12 mouse cellular contexts compared by ENCODE assay signal in the genomic region with DNA sequence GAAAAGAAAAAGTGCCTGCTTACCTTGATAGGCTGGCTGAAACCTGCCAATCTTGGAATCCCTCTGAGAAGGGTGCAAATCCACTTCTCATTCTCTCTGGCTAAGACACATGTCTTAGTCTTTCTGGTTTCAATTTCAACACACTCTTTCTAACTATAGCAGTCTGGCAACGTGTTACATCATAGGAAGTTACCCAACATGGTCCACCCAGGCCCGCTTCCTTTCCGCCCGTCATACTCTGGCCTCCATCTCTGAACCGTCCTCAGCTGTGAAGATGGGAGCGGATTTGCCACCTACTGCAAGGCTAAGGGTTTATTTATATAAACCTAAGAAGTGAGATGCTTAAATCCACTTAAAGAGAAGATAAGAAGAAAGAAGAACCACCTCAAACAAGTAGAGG. TPM values are rescaled to one million over a fixed set of nuclear protein-coding genes. Genes with fewer than 3 reads are reported as not detected.
DNase-seq lines count a peak whose midpoint lies in the region; ATAC-seq lines count a peak whose summit lies in the region.
"Had no signal": no experiment of that assay in that cellular context is flagged by ENCODE, and none has a peak within 500 bp of the region (broad histone marks: within the 10 kb centered on the region; RNA-seq: fewer than 3 reads in every experiment).

No protein-coding gene starts in this region.

- no peak for DNase-seq in liver, embryonic 11.5 days (ENCODE audit: low spot score)
- no peak for DNase-seq in cerebellum, adult 11-12 months
- DNase-seq: cerebellum, postnatal 36 days had no signal

- H3K27me3 ChIP-seq in liver, embryonic 15.5 days: peaks cover 28% of the 10 kb centered on the region
- H3K27me3 ChIP-seq in liver, embryonic 11.5 days (replicated peaks; ENCODE audit: control insufficient read depth, insufficient read depth, low read length): no peaks in the 10 kb centered on the region
- no peaks in the 10 kb centered on the region for H3K27me3 ChIP-seq in hindbrain, embryonic 16.5 days (replicated peaks; ENCODE audit: control insufficient read depth, insufficient read depth, low read length)
- peaks cover 4% of the 10 kb centered on the region; the same call in 1 of the 2 replicates for H3K27me3 ChIP-seq in midbrain, embryonic 13.5 days
- H3K27me3 ChIP-seq: neural tube, embryonic 12.5 days had no signal

- H3K4me3 ChIP-seq in liver, embryonic 15.5 days (replicated peaks): no peak overlapping the region
- no peak overlapping the region for H3K4me3 ChIP-seq in liver, embryonic 11.5 days (ENCODE audit: low read depth, low read length)
- H3K4me3 ChIP-seq in hindbrain, embryonic 16.5 days (ENCODE audit: low read length): no peak overlapping the region
- no peak overlapping the region for H3K4me3 ChIP-seq in midbrain, embryonic 13.5 days (replicated peaks)
- H3K4me3 ChIP-seq: limb, embryonic 13.5 days; neural tube, embryonic 12.5 days had no signal

- WGBS in liver, embryonic 15.5 days (ENCODE audit: insufficient replicate concordance): 50% methylated on average over 6 of the region's 6 CpGs
- 52% methylated on average over 6 of the region's 6 CpGs for WGBS in liver, embryonic 11.5 days
- WGBS in hindbrain, embryonic 16.5 days: 86% methylated on average over 6 of the region's 6 CpGs
- 90% methylated on average over 6 of the region's 6 CpGs for WGBS in midbrain, embryonic 13.5 days

- 0 out of 2 replicates have a peak overlapping the region, but pooled peaks have one; percentile 10 for H3K27ac ChIP-seq in liver, embryonic 15.5 days (replicated peaks)
- no peak overlapping the region for H3K27ac ChIP-seq in liver, embryonic 11.5 days (ENCODE audit: low read depth, low read length)
- no peak overlapping the region for H3K27ac ChIP-seq in hindbrain, embryonic 16.5 days (ENCODE audit: low read depth, low read length)
- H3K27ac ChIP-seq in midbrain, embryonic 13.5 days: no peak overlapping the region
- H3K27ac ChIP-seq: limb, embryonic 13.5 days; neural tube, embryonic 12.5 days; stomach, postnatal 0 days had no signal

- no peak for ATAC-seq in liver, embryonic 15.5 days (ENCODE audit: insufficient read depth)
- no peak for ATAC-seq in liver, embryonic 11.5 days (replicated peaks; ENCODE audit: low FRiP score)
- peak; percentile 53 for ATAC-seq in CD4-positive, CD25-positive, alpha-beta regulatory T cell, adult 4 months
- peak; percentile 64 for ATAC-seq in common myeloid progenitor, adult 5-6 weeks (replicated peaks; ENCODE audit: low read depth, poor library complexity, severe bottlenecking)
- peak; percentile 74 for ATAC-seq in monocyte, adult 5-6 weeks (replicated peaks; ENCODE audit: insufficient number of reproducible peaks, low FRiP score, low TSS enrichment, poor library complexity, severe bottlenecking)
- no peak for ATAC-seq in hindbrain, embryonic 16.5 days
- ATAC-seq in midbrain, embryonic 13.5 days: no peak

- H3K36me3 ChIP-seq in liver, embryonic 15.5 days (replicated peaks): no peaks in the 10 kb centered on the region
- H3K36me3 ChIP-seq in liver, embryonic 11.5 days (ENCODE audit: control insufficient read depth, insufficient read depth, low read length): no peaks in the 10 kb centered on the region
- H3K36me3 ChIP-seq in hindbrain, embryonic 16.5 days (ENCODE audit: control insufficient read depth, insufficient read depth, low read length): no peaks in the 10 kb centered on the region
- no peaks in the 10 kb centered on the region for H3K36me3 ChIP-seq in midbrain, embryonic 13.5 days
- H3K36me3 ChIP-seq: limb, embryonic 13.5 days; neural tube, embryonic 12.5 days had no signal

- H3K4me2 ChIP-seq in liver, embryonic 15.5 days: no peak overlapping the region
- H3K4me2 ChIP-seq in liver, embryonic 11.5 days: no peak overlapping the region
- H3K4me2 ChIP-seq in hindbrain, embryonic 16.5 days (ENCODE audit: low read length): no peak overlapping the region
- H3K4me2 ChIP-seq in midbrain, embryonic 13.5 days (replicated peaks): no peak overlapping the region
- H3K4me2 ChIP-seq: limb, embryonic 13.5 days; neural tube, embryonic 12.5 days had no signal

- no peaks in the 10 kb centered on the region for H3K9me3 ChIP-seq in liver, embryonic 15.5 days (replicated peaks)
- H3K9me3 ChIP-seq in liver, embryonic 11.5 days (ENCODE audit: control insufficient read depth, low read length): no peaks in the 10 kb centered on the region
- H3K9me3 ChIP-seq in hindbrain, embryonic 16.5 days (ENCODE audit: control insufficient read depth, low read length): no peaks in the 10 kb centered on the region
- no peaks in the 10 kb centered on the region for H3K9me3 ChIP-seq in midbrain, embryonic 13.5 days
- H3K9me3 ChIP-seq: limb, embryonic 13.5 days; neural tube, embryonic 12.5 days had no signal

- H3K4me1 ChIP-seq in liver, embryonic 15.5 days (replicated peaks): peaks cover 28% of the 10 kb centered on the region
- H3K4me1 ChIP-seq in liver, embryonic 11.5 days (replicated peaks; ENCODE audit: control insufficient read depth, insufficient read depth, low read length): peaks cover 18% of the 10 kb centered on the region
- H3K4me1 ChIP-seq in hindbrain, embryonic 16.5 days (ENCODE audit: control insufficient read depth, insufficient read depth, low read depth, low read length): peaks cover 11% of the 10 kb centered on the region
- peaks cover 13% of the 10 kb centered on the region for H3K4me1 ChIP-seq in midbrain, embryonic 13.5 days (replicated peaks)

- no peak overlapping the region for H3K9ac ChIP-seq in liver, embryonic 15.5 days
- no peak overlapping the region for H3K9ac ChIP-seq in liver, embryonic 11.5 days (ENCODE audit: low read depth, low read length)
- no peak overlapping the region for H3K9ac ChIP-seq in hindbrain, embryonic 16.5 days (ENCODE audit: low read depth, low read length)
- no peak overlapping the region for H3K9ac ChIP-seq in midbrain, embryonic 13.5 days (replicated peaks)
- H3K9ac ChIP-seq: limb, embryonic 13.5 days; neural tube, embryonic 12.5 days had no signal

RNA-seq across cellular contexts. Expression of a gene that starts 3.7 kb away (rescaled TPM):
- 8.1 and 8.4 TPM in 2 replicates for polyA plus RNA-seq in liver, embryonic 15.5 days (2015; fragmentation: Nextera tagmentation; extraction: Ambion mirVana)
- polyA plus RNA-seq in liver, embryonic 11.5 days (2014; fragmentation: Nextera tagmentation; extraction: Ambion mirVana): 18.0 and 21.4 TPM in 2 replicates
- 10 to 100 TPM; 17.2 to 19.5 TPM for polyA plus RNA-seq in CD4-positive, CD25-positive, alpha-beta regulatory T cell, adult 4 months (2017; shearing (Covaris generic))
- total RNA-seq in common myeloid progenitor, adult 5-6 weeks (2017): 15.6 and 19.9 TPM in 2 replicates
- total RNA-seq in monocyte, adult 5-6 weeks (2017): 40.9 to 56.0 TPM (median 41.9 TPM) in 3 replicates
- polyA plus RNA-seq in hindbrain, embryonic 16.5 days (2015; fragmentation: Nextera tagmentation; extraction: Ambion mirVana): 19.1 and 33.1 TPM in 2 replicates
- polyA plus RNA-seq in midbrain, embryonic 13.5 days (2015; fragmentation: Nextera tagmentation; extraction: Ambion mirVana): 30.4 and 32.3 TPM in 2 replicates

Comparison
In these comparisons a context has a peak if more than half of its experiments do, and no peak if none do; other contexts are left out.
1. ATAC-seq: peak in CD4-positive, CD25-positive, alpha-beta regulatory T cell, adult 4 months (single experiment), common myeloid progenitor, adult 5-6 weeks (single experiment) and monocyte, adult 5-6 weeks (single experiment); none in liver, embryonic 15.5 days (single experiment), liver, embryonic 11.5 days (single experiment), hindbrain, embryonic 16.5 days (single experiment) and midbrain, embryonic 13.5 days (single experiment).